Comparison of ENCODE assay signal across 17 mouse cellular contexts in genomic region chr2:15065447-15065846, GRCm38 (mm10). TPM values are rescaled to one million over a fixed set of nuclear protein-coding genes. Genes with fewer than 3 reads are reported as not detected.
DNase-seq lines count a peak whose midpoint lies in the region; ATAC-seq lines count a peak whose summit lies in the region.
"Had no signal": no experiment of that assay in that cellular context is flagged by ENCODE, and none has a peak within 500 bp of the region (broad histone marks: within the 10 kb centered on the region; RNA-seq: fewer than 3 reads in every experiment).

No protein-coding gene starts in this region.

- no peak overlapping the region for H3K27ac ChIP-seq in forebrain, embryonic 15.5 days (replicated peaks)
- no peak overlapping the region for H3K27ac ChIP-seq in forebrain, embryonic 14.5 days (ENCODE audit: low read depth, low read length)
- H3K27ac ChIP-seq: embryonic facial prominence, embryonic 13.5 days; hindbrain, embryonic 14.5 days; liver, embryonic 12.5 days had no signal

- H3K4me1 ChIP-seq in forebrain, embryonic 15.5 days, result peaks cover 11% of the 10 kb centered on the region
- H3K4me1 ChIP-seq in forebrain, embryonic 14.5 days (ENCODE audit: control insufficient read depth, insufficient read depth, low read length), result peaks cover 8% of the 10 kb centered on the region

- no peak overlapping the region for H3K4me3 ChIP-seq in forebrain, embryonic 15.5 days
- H3K4me3 ChIP-seq in forebrain, embryonic 14.5 days (ENCODE audit: low read depth, low read length), result no peak overlapping the region
- H3K4me3 ChIP-seq: embryonic facial prominence, embryonic 13.5 days; liver, embryonic 12.5 days had no signal

- DNase-seq in forebrain, embryonic 14.5 days (ENCODE audit: low spot score), result no peak
- peak; percentile 21 to 31 for DNase-seq in layer of hippocampus, adult 18-20 months (ENCODE audit: low spot score in 2 of 2)
- no peak for DNase-seq in layer of hippocampus, postnatal 14 days (ENCODE audit: low spot score in 2 of 2)
- DNase-seq in cerebellum, adult 11-12 months, result peak; percentile 30
- DNase-seq in cerebellum, postnatal 25 days, result peak; percentile 46 to 49
- no peak for DNase-seq in frontal cortex, postnatal 14 days (ENCODE audit: low spot score in 2 of 2)
- DNase-seq in spleen, postnatal 14 days (ENCODE audit: low spot score in 2 of 2), result no peak
- DNase-seq: adrenal gland, postnatal 25 days; gastrocnemius, postnatal 14 days; lung, embryonic 14.5 days had no signal

- no peaks in the 10 kb centered on the region for H3K9me3 ChIP-seq in forebrain, embryonic 15.5 days
- H3K9me3 ChIP-seq in forebrain, embryonic 14.5 days (replicated peaks; ENCODE audit: control insufficient read depth, low read length), result no peaks in the 10 kb centered on the region
- H3K9me3 ChIP-seq: embryonic facial prominence, embryonic 13.5 days; G1E; liver, embryonic 12.5 days had no signal

- no peaks in the 10 kb centered on the region for H3K27me3 ChIP-seq in forebrain, embryonic 15.5 days
- no peaks in the 10 kb centered on the region for H3K27me3 ChIP-seq in forebrain, embryonic 14.5 days (replicated peaks; ENCODE audit: control insufficient read depth, insufficient read depth, low read length)
- H3K27me3 ChIP-seq: embryonic facial prominence, embryonic 13.5 days; liver, embryonic 12.5 days had no signal

- peaks cover 18% of the 10 kb centered on the region for H3K36me3 ChIP-seq in forebrain, embryonic 15.5 days
- peaks cover 19% of the 10 kb centered on the region for H3K36me3 ChIP-seq in forebrain, embryonic 14.5 days (ENCODE audit: control insufficient read depth, insufficient read depth, low read length)

- no peak overlapping the region for H3K4me2 ChIP-seq in forebrain, embryonic 15.5 days (replicated peaks)
- H3K4me2 ChIP-seq in forebrain, embryonic 14.5 days (ENCODE audit: low read length), result no peak overlapping the region
- H3K4me2 ChIP-seq: embryonic facial prominence, embryonic 13.5 days; heart, embryonic 11.5 days; hindbrain, embryonic 14.5 days; liver, embryonic 12.5 days; lung, embryonic 14.5 days had no signal

- peak; percentile 55 for ATAC-seq in forebrain, embryonic 15.5 days (replicated peaks)
- no peak for ATAC-seq in forebrain, embryonic 14.5 days
- ATAC-seq: activated CD4-positive, CD25-positive, alpha-beta regulatory T cell, adult 4 months; liver, embryonic 12.5 days had no signal

- WGBS in forebrain, embryonic 15.5 days, result 50% methylated on average over 2 of the region's 2 CpGs
- WGBS in forebrain, embryonic 14.5 days, result 71% methylated on average over 2 of the region's 2 CpGs

- H3K9ac ChIP-seq in forebrain, embryonic 15.5 days (replicated peaks), result no peak overlapping the region
- no peak overlapping the region for H3K9ac ChIP-seq in forebrain, embryonic 14.5 days (ENCODE audit: low read length)
- H3K9ac ChIP-seq: embryonic facial prominence, embryonic 13.5 days; hindbrain, embryonic 14.5 days; liver, embryonic 12.5 days; lung, embryonic 14.5 days had no signal

RNA-seq across cellular contexts. Expression of gene Nsun6, which starts 10.6 kb away (rescaled TPM):
- 17.1 and 19.7 TPM in 2 replicates for polyA plus RNA-seq in forebrain, embryonic 15.5 days (2015; fragmentation: Nextera tagmentation; extraction: Ambion mirVana)
- polyA plus RNA-seq in forebrain, embryonic 14.5 days (2014; fragmentation: Nextera tagmentation; extraction: Ambion mirVana), result 10.6 and 14.4 TPM in 2 replicates
- 10 to 100 TPM in 1 of 2 experiments, 1 to 10 TPM in 1; 9.3 to 10.3 TPM for total RNA-seq in layer of hippocampus, adult 18-20 months (2021)
- total RNA-seq in layer of hippocampus, postnatal 14 days (2021), result 10 to 100 TPM; 10.2 to 11.5 TPM

RNA-seq across cellular contexts. Expression of gene Arl5b, which starts 16.3 kb away (rescaled TPM):
- 34.2 and 37.7 TPM in 2 replicates for polyA plus RNA-seq in forebrain, embryonic 15.5 days (2015; fragmentation: Nextera tagmentation; extraction: Ambion mirVana)
- polyA plus RNA-seq in forebrain, embryonic 14.5 days (2014; fragmentation: Nextera tagmentation; extraction: Ambion mirVana), result 33.6 and 40.1 TPM in 2 replicates
- total RNA-seq in layer of hippocampus, adult 18-20 months (2021), result 10 to 100 TPM; 25.1 to 31.0 TPM
- total RNA-seq in layer of hippocampus, postnatal 14 days (2021), result 10 to 100 TPM; 39.5 to 45.4 TPM

Comparison
In these comparisons a context has a peak if more than half of its experiments do, and no peak if none do; other contexts are left out.
1. DNase-seq: peak in layer of hippocampus, adult 18-20 months (2 of 2), cerebellum, adult 11-12 months (single experiment) and cerebellum, postnatal 25 days (2 of 2); none in forebrain, embryonic 14.5 days (single experiment), layer of hippocampus, postnatal 14 days (0 of 2), frontal cortex, postnatal 14 days (0 of 2) and spleen, postnatal 14 days (0 of 2).